Mouse (Mus musculus): ENCODE measurements at regions not wholly inside any gene's neighbourhood (a gene's known extent, or its start where the extent isn't known, plus 50 kb on each side); places are given as distances from the start of the nearest gene placed in this dataset.
A peak's percentile ranks its signal among the peaks of the same experiment; 100 is the strongest.

DNA sequence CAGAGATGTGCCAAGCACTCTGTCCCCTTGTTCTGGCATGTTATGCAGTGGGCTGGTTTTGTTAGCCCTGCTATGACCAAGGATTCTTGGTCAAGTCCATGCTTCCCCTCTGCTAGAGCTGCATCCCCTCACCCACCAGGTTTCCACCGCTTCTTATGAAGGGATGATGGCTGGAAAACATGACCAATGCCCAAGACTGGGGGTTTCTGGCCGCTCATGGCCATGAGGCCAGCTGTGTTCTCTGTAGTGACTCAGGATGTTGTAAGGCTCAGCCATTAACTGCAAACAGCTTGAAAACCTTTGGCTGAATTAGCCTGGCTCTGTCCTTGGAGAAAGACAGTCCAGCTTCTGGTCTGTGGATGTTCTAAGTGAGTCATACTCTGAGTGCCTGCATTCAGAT, 236.5 kb downstream of the Gm7361 start:
- Histone ChIP-seq H3K36me3 (replicated peaks) (no peaks in the 10 kb centered on the region), H3K9me3 (no peaks in the 10 kb centered on the region), H3K4me1 (no peaks in the 10 kb centered on the region), H3K27ac (no peak overlapping the region), H3K4me3 (no peak overlapping the region), H3K27me3 (replicated peaks) (no peaks in the 10 kb centered on the region), H3K9ac (no peak overlapping the region), H3K4me2 (no peak overlapping the region)
- WGBS = 93% methylated on average over 2 of the region's 2 CpGs
- ATAC-seq (replicated peaks) = no peak

GRCm38 (mm10) chr5:26497641-26498430, 240.3 kb downstream of the Gm7361 start:
- 75% methylated on average over 2 of the region's 2 CpGs for WGBS
- H3K9ac ChIP-seq = no peak overlapping the region
- no peaks in the 10 kb centered on the region for H3K36me3 ChIP-seq (replicated peaks)
- no peaks in the 10 kb centered on the region for H3K9me3 ChIP-seq
- no peak overlapping the region for H3K4me3 ChIP-seq
- no peak overlapping the region for H3K27ac ChIP-seq
- no peaks in the 10 kb centered on the region for H3K4me1 ChIP-seq
- ATAC-seq (replicated peaks) = no peak
- no peak overlapping the region for H3K4me2 ChIP-seq
- H3K27me3 ChIP-seq (replicated peaks) = no peaks in the 10 kb centered on the region

DNA sequence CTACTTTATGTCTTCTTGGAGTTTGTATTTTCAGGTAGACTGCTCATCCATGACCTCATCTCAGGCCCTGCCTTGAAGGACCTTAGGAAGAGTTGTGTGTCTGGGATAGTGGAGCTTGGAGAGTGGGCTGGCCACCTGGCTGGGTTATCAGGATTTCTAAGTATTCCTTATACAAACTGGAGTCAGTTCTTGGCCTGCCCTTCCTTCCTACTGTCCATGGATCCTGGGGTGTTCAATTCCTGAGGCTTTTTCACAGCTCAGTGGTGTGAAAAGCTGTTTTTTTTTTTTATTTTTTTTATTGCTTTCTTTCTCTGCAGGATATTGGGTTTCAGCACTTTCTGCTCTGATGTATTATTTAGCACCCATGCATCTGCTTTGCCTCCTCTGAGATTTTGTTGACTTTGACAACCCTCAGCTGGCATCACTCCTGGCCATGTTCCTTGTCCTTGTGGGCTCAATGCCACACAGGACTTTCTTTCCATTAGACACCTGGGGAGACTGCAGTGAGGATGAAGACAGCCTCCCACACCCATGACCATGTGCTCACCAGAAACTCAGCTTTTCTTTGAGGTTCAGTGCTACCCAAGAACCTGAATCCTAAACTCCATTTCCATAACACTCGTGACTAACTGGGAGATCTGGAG, 252.2 kb downstream of the Gm7361 start:
- ATAC-seq (replicated peaks) = no peak
- H3K4me3 ChIP-seq = no peak overlapping the region
- no peak overlapping the region for H3K9ac ChIP-seq
- no peak overlapping the region for H3K27ac ChIP-seq
- no peaks in the 10 kb centered on the region for H3K9me3 ChIP-seq
- 63% methylated on average over 1 of the region's 1 CpGs for WGBS
- no peaks in the 10 kb centered on the region for H3K4me1 ChIP-seq
- no peaks in the 10 kb centered on the region for H3K27me3 ChIP-seq (replicated peaks)
- no peaks in the 10 kb centered on the region for H3K36me3 ChIP-seq (replicated peaks)
- no peak overlapping the region for H3K4me2 ChIP-seq

DNA sequence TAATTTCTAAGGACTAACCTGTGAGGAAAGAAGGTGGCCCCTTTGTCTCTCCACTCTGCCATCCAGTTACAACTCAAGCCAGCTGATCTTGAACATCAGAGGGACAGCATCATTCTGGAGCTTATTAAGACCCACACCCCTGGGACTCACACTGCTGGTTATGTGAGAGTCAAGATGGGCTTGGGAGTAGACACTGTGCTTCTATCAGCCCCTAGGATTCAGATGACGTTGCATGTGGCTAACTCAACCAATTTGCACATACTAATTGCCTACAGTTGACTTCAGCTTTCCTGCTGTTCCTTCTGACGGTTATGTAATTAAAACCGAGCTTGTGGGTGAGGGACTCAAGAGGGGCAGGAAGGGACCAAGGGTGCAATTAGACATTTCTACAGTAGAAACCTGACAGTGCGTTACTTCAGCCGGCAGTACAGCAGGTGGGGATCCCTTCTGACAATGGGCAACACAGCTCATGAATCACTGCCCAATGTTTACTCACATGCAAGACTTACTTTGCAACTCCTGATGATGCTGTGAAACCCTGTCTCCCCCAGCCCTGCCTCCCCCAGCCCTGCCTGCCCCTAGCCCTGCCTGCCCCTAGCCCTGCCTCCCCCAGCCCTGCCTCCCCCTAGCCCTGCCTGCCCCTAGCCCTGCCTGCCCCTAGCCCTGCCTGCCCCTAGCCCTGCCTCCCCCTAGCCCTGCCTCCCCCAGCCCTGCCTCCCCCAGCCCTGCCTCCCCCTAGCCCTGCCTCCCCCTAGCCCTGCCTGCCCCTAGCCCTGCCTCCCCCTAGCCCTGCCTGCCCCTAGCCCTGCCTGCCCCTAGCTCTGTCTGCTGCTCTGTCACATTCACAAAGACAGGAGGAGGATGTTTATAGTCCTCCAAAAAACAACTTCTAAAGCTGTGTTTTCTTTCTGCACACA, 255.8 kb downstream of the Gm7361 start:
- Histone ChIP-seq H3K4me1 (no peaks in the 10 kb centered on the region), H3K9ac (no peak overlapping the region), H3K4me3 (no peak overlapping the region), H3K4me2 (no peak overlapping the region), H3K27me3 (replicated peaks) (no peaks in the 10 kb centered on the region), H3K27ac (no peak overlapping the region), H3K36me3 (replicated peaks) (no peaks in the 10 kb centered on the region), H3K9me3 (no peaks in the 10 kb centered on the region)
- ATAC-seq (replicated peaks) = no peak
- WGBS = 50% methylated on average over 5 of the region's 5 CpGs

GRCm38 (mm10) chr5:26535556-26535955, 278.1 kb downstream of the Gm7361 start:
- Histone ChIP-seq H3K4me2 (no peak overlapping the region), H3K27me3 (replicated peaks) (no peaks in the 10 kb centered on the region), H3K36me3 (replicated peaks) (no peaks in the 10 kb centered on the region), H3K4me3 (no peak overlapping the region), H3K9me3 (no peaks in the 10 kb centered on the region), H3K9ac (no peak overlapping the region), H3K4me1 (no peaks in the 10 kb centered on the region), H3K27ac (no peak overlapping the region)
- ATAC-seq (replicated peaks) = no peak
- 28% methylated on average over 6 of the region's 6 CpGs for WGBS

GRCm38 (mm10) chr5:26563291-26563690, 253.7 kb upstream of the Dpp6 start:
- ATAC-seq (replicated peaks) = no peak
- H3K27me3 ChIP-seq (replicated peaks) = no peaks in the 10 kb centered on the region
- H3K27ac ChIP-seq = no peak overlapping the region
- WGBS = 82% methylated on average over 1 of the region's 1 CpGs
- H3K9ac ChIP-seq = no peak overlapping the region
- H3K4me2 ChIP-seq = no peak overlapping the region
- H3K4me1 ChIP-seq = no peaks in the 10 kb centered on the region
- no peak overlapping the region for H3K4me3 ChIP-seq
- no peaks in the 10 kb centered on the region for H3K9me3 ChIP-seq
- H3K36me3 ChIP-seq (replicated peaks) = no peaks in the 10 kb centered on the region

- Histone ChIP-seq H3K4me2 (no peak overlapping the region), H3K9me3 (no peaks in the 10 kb centered on the region), H3K36me3 (replicated peaks) (no peaks in the 10 kb centered on the region), H3K4me3 (no peak overlapping the region), H3K27ac (no peak overlapping the region), H3K4me1 (no peaks in the 10 kb centered on the region), H3K9ac (no peak overlapping the region), H3K27me3 (replicated peaks) (no peaks in the 10 kb centered on the region)
- 100% methylated on average over 1 of the region's 1 CpGs for WGBS
- ATAC-seq (replicated peaks) = no peak
Observed at GRCm38 (mm10) chr5:26564056-26564455, 252.9 kb upstream of the Dpp6 start.

DNA sequence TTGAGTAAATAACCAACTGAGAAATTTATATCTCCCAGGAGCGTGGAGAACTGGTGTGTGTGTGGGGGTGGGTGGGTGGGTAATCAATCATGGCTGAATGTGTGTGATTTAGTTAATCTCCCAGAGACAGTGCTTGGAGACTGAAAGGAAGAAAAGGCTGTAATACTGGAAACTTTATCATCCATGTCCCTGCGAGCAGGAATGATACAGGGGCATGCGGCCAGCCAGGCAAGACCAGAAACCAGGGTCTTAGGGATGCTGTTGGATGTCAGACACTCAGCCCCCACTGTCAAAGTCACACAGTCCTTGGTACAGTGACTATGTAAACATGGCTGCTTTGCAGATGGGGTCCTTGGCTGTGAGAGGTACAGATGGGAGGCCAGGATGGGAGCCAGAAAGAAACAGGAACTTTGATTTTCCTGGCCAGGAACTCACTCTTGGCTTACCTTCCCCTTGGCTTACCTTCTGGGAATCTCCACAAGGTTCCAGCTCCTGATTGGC, 244.3 kb upstream of the Dpp6 start:
- H3K4me1 ChIP-seq = no peaks in the 10 kb centered on the region
- no peak overlapping the region for H3K9ac ChIP-seq
- no peaks in the 10 kb centered on the region for H3K27me3 ChIP-seq (replicated peaks)
- WGBS = 83% methylated on average over 3 of the region's 3 CpGs
- no peak overlapping the region for H3K4me3 ChIP-seq
- H3K36me3 ChIP-seq (replicated peaks) = no peaks in the 10 kb centered on the region
- H3K9me3 ChIP-seq = no peaks in the 10 kb centered on the region
- ATAC-seq (replicated peaks) = no peak
- no peak overlapping the region for H3K27ac ChIP-seq
- no peak overlapping the region for H3K4me2 ChIP-seq

- H3K36me3 ChIP-seq (replicated peaks) = no peaks in the 10 kb centered on the region
- no peaks in the 10 kb centered on the region for H3K27me3 ChIP-seq (replicated peaks)
- H3K4me3 ChIP-seq = no peak overlapping the region
- H3K4me2 ChIP-seq = no peak overlapping the region
- H3K9me3 ChIP-seq = no peaks in the 10 kb centered on the region
- H3K9ac ChIP-seq = no peak overlapping the region
- no peaks in the 10 kb centered on the region for H3K4me1 ChIP-seq
- WGBS = 74% methylated on average over 3 of the region's 3 CpGs
- H3K27ac ChIP-seq = no peak overlapping the region
- no peak for ATAC-seq (replicated peaks)
Observed at GRCm38 (mm10) chr5:26573446-26573845, 243.6 kb upstream of the Dpp6 start.

DNA sequence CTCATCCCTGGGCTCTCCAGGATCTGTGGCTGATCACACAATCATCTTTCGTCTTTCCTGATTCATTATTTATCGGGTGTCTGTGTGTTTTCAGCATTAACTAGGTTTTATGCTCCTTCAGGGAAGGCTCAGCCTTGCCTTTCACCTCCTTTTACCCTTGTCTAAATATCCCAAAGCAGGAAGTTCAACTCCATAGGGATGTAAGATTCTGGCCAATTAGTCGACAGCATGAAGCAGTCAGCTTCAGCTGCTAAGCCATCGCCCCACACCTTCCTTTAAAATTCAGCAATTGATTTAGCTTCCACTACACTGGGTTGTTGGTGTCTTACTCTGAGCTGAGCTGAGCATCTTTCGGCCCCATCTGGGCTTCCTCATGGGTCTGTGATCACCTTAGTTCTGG, 230.9 kb upstream of the Dpp6 start:
- no peak overlapping the region for H3K9ac ChIP-seq
- H3K4me1 ChIP-seq = no peaks in the 10 kb centered on the region
- H3K27me3 ChIP-seq (replicated peaks) = no peaks in the 10 kb centered on the region
- no peak overlapping the region for H3K27ac ChIP-seq
- no peak overlapping the region for H3K4me2 ChIP-seq
- no peaks in the 10 kb centered on the region for H3K9me3 ChIP-seq
- ATAC-seq (replicated peaks) = peak; percentile 62; the same call in 1 of the 2 replicates
- WGBS = 70% methylated on average over 5 of the region's 5 CpGs
- no peak overlapping the region for H3K4me3 ChIP-seq
- H3K36me3 ChIP-seq (replicated peaks) = no peaks in the 10 kb centered on the region

DNA sequence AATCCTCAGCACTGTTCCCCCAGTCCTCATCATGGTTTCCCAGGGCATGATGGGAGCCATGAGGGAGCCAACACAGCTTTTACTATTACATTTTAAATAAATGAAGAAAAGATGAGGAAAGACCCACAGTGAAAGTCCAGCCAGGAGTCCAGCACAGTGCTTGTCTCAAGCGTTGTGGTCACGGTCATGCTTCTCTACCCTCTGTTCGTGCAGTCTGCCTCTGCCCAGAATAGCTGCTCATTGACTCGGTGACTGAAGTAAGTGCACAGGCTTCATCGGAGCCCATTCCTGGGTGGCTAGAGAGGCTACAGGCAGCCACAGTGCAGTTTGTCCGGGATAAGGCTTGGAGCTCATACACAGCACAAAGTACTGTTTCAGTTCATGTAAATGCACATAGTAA, 226.1 kb upstream of the Dpp6 start:
- 82% methylated on average over 6 of the region's 6 CpGs for WGBS
- Histone ChIP-seq H3K27me3 (replicated peaks) (no peaks in the 10 kb centered on the region), H3K36me3 (replicated peaks) (no peaks in the 10 kb centered on the region), H3K9me3 (no peaks in the 10 kb centered on the region), H3K9ac (no peak overlapping the region), H3K4me2 (no peak overlapping the region), H3K4me1 (no peaks in the 10 kb centered on the region), H3K4me3 (no peak overlapping the region), H3K27ac (no peak overlapping the region)
- ATAC-seq (replicated peaks) = no peak

- WGBS = 80% methylated on average over 3 of the region's 3 CpGs
- ATAC-seq (replicated peaks) = no peak
- H3K36me3 ChIP-seq (replicated peaks) = no peaks in the 10 kb centered on the region
- H3K4me1 ChIP-seq = no peaks in the 10 kb centered on the region
- no peaks in the 10 kb centered on the region for H3K9me3 ChIP-seq
- no peak overlapping the region for H3K4me3 ChIP-seq
- H3K27me3 ChIP-seq (replicated peaks) = no peaks in the 10 kb centered on the region
- H3K4me2 ChIP-seq = no peak overlapping the region
- H3K9ac ChIP-seq = no peak overlapping the region
- no peak overlapping the region for H3K27ac ChIP-seq
Observed at GRCm38 (mm10) chr5:26592341-26592740, 224.7 kb upstream of the Dpp6 start.
